16 mouse cellular contexts compared by ENCODE assay signal in genomic region chr4:138524769-138525168, GRCm38 (mm10).
A peak's percentile ranks its signal among the peaks of the same experiment; 100 is the strongest.
DNase-seq lines count a peak whose midpoint lies in the region; TF ChIP-seq lines count a peak whose summit lies in the region.
"Had no signal": no experiment of that assay in that cellular context is flagged by ENCODE, and none has a peak within 500 bp of the region (broad histone marks: within the 10 kb centered on the region; RNA-seq: fewer than 3 reads in every experiment).

No protein-coding gene starts in this region.

- no peak for TF ChIP-seq CTCF in layer of hippocampus, adult 2 months (conservative IDR thresholded peaks at IDR 0.05)

- H3K27ac ChIP-seq in layer of hippocampus, adult 2 months, result peak overlapping the region; percentile 70
- H3K27ac ChIP-seq: forebrain, embryonic 10.5 days; gastrocnemius, adult 2 months; hindbrain, postnatal 0 days had no signal

- DNase-seq in cerebellum, postnatal 25 days, result peak; percentile 35 to 39
- DNase-seq in cerebellum, adult 8-10 months, result no peak
- DNase-seq in heart, adult 9 months (ENCODE audit: low spot score in 2 of 2), result peak; percentile 21 to 70
- DNase-seq in heart, postnatal 4 days, result no peak
- DNase-seq in layer of hippocampus, adult 2 months (ENCODE audit: low spot score in 2 of 2), result no peak
- no peak for DNase-seq in layer of hippocampus, postnatal 36 days
- DNase-seq in brain, adult 2 months (ENCODE audit: low read depth, low spot score), result peak; percentile 79
- DNase-seq in embryo, embryonic 10 days (ENCODE audit: low spot score), result no peak
- DNase-seq: adrenal gland, postnatal 25 days; cerebellum, adult 11 months; gastrocnemius, adult 2 months; kidney, postnatal 14 days; spleen, adult 18-20 months had no signal

- no peak overlapping the region for H3K4me3 ChIP-seq in layer of hippocampus, adult 2 months
- H3K4me3 ChIP-seq: forebrain, embryonic 10.5 days; gastrocnemius, adult 2 months; midbrain, embryonic 10.5 days had no signal

Comparison
In these comparisons a context has a peak if more than half of its experiments do, and no peak if none do; other contexts are left out.
1. DNase-seq: peak in cerebellum, postnatal 25 days (2 of 2), heart, adult 9 months (2 of 2) and brain, adult 2 months (single experiment); none in cerebellum, adult 8-10 months (single experiment), heart, postnatal 4 days (single experiment), layer of hippocampus, adult 2 months (0 of 2), layer of hippocampus, postnatal 36 days (0 of 2) and embryo, embryonic 10 days (single experiment).